Mouse (Mus musculus): ENCODE results near the gene Anks1b. TPM values are rescaled to one million over a fixed set of nuclear protein-coding genes. Genes with fewer than 3 reads are reported as not detected.

Anks1b gene
- polyA plus RNA-seq, 1 experiment from 2014 or later, result 0.01 TPM

- POLR2A ChIA-PET, result no interaction called here
- in situ Hi-C loops (cut with MboI; ENCODE audit: low pct_unique_long_range_greater_than_20kb), result loop anchor here (25.0 kb wide), 1 partner anchor 307 kb away; the partner anchor contains the start of genes Actr6 and Uhrf1bp1l
- no peak for ATAC-seq
These were observed 170.9 kb downstream of the Anks1b start for GRCm38 (mm10) chr10:90044229-90044628.

DNA sequence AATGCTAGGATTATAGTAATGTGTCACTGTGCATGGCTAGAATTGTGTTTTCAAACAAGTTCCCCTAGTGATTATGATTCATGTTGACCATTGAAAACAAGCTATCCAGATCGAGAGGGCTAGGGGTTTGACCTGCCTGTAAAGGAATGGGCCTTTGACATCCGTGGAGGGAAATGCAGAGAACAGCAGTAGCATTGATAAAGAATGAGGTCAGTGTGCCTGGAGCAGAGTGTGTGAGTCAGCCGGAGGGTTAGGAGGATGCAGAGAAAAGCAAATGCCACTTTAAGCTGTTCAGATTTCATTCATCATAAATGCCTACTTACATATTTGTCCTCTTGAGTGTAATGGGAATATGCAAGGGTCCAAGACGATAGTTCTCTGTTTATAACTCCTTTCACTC lies 195.3 kb downstream of the Anks1b start:
- in situ Hi-C loops (cut with MboI; ENCODE audit: low pct_unique_long_range_greater_than_20kb), result no loop called here
- POLR2A ChIA-PET, result no interaction called here

More at GRCm38 (mm10) chr10:90044229-90044628, 170.9 kb downstream of the Anks1b start:
- CTCF ChIA-PET, result interaction anchor here (1.1 kb wide), 1 partner anchor 653 kb away, joined by 3 read pairs; no protein-coding TSS in a partner anchor
- no peak for DNase-seq (ENCODE audit: low read depth, low spot score)
- TF ChIP-seq CTCF (IDR thresholded peaks at IDR 0.05), result no peak
- no peaks in the 10 kb centered on the region for H3K27me3 ChIP-seq

GRCm38 (mm10) chr10:90077930-90078329 lies 204.6 kb downstream of the Anks1b start:
- H3K27me3 ChIP-seq, result peaks cover 4% of the 10 kb centered on the region
- ATAC-seq (no peak), DNase-seq (ENCODE audit: low read depth, low spot score) (no peak)
- no peak for TF ChIP-seq CTCF (IDR thresholded peaks at IDR 0.05)
- in situ Hi-C loops (cut with MboI; ENCODE audit: low pct_unique_long_range_greater_than_20kb), result no loop called here
- POLR2A ChIA-PET, result no interaction called here
- CTCF ChIA-PET, result interaction anchor here (1.1 kb wide), 1 partner anchor 11 kb away, joined by 3 read pairs; no protein-coding TSS in a partner anchor

More for the DNA sequence above, 195.3 kb downstream of the Anks1b start:
- CTCF ChIA-PET, result interaction anchor here (1.6 kb wide), 1 partner anchor 25 kb away, joined by 4 read pairs; no protein-coding TSS in a partner anchor
- peak; percentile 73 for ATAC-seq
- TF ChIP-seq CTCF (IDR thresholded peaks at IDR 0.05), result no peak
- DNase-seq (ENCODE audit: low read depth, low spot score), result no peak
- no peaks in the 10 kb centered on the region for H3K27me3 ChIP-seq

- peaks cover 16% of the 10 kb centered on the region for H3K27me3 ChIP-seq
These were observed 207.8 kb downstream of the Anks1b start for GRCm38 (mm10) chr10:90081151-90081550.

GRCm38 (mm10) chr10:90081630-90082029 lies 208.3 kb downstream of the Anks1b start:
- TF ChIP-seq CTCF (IDR thresholded peaks at IDR 0.05), result peak; percentile 52
- ChIA-PET POLR2A (no interaction called here), CTCF (interaction anchor here (1.0 to 2.2 kb wide), 4 partner anchors 9 to 609 kb away, joined by 3 to 15 read pairs (median 6); no protein-coding TSS in a partner anchor)
- in situ Hi-C loops (cut with MboI; ENCODE audit: low pct_unique_long_range_greater_than_20kb), result no loop called here
- DNase-seq (ENCODE audit: low read depth, low spot score) (no peak), ATAC-seq (no peak)
- H3K27me3 ChIP-seq, result peaks cover 14% of the 10 kb centered on the region

More at GRCm38 (mm10) chr10:90081151-90081550, 207.8 kb downstream of the Anks1b start:
- no peak for TF ChIP-seq CTCF (IDR thresholded peaks at IDR 0.05)
- no peak for ATAC-seq
- POLR2A ChIA-PET, result no interaction called here
- no peak for DNase-seq (ENCODE audit: low read depth, low spot score)
- in situ Hi-C loops (cut with MboI; ENCODE audit: low pct_unique_long_range_greater_than_20kb), result no loop called here
- CTCF ChIA-PET, result interaction anchor here (1.0 to 2.2 kb wide), 4 partner anchors 9 to 609 kb away, joined by 3 to 15 read pairs (median 6); no protein-coding TSS in a partner anchor

GRCm38 (mm10) chr10:90093877-90094276 lies 220.6 kb downstream of the Anks1b start:
- no peak for TF ChIP-seq CTCF (IDR thresholded peaks at IDR 0.05)
- CTCF ChIA-PET, result no interaction called here
- DNase-seq (ENCODE audit: low read depth, low spot score), result no peak
- in situ Hi-C loops (cut with MboI; ENCODE audit: low pct_unique_long_range_greater_than_20kb), result no loop called here
- H3K27me3 ChIP-seq, result peaks cover 13% of the 10 kb centered on the region
- no peak for ATAC-seq
- POLR2A ChIA-PET, result no interaction called here

DNA sequence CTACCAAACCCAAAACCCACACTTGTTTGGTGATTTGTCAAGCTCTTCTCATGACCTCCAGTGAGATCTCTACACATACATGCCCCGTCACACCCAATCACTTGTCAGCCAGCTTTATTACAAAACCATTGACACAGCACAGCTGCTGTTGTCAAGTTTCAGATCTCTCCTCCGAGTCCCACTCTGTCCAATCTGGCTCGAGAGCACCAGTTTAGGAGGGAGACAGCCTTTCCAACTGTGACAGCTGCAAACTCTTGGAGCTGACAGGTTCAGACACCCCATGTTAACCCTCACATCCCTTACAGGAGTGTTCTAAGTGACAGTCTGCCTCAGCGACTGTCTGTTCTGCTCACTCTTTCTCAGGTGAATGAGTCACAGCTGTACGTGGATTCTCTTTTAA lies 239.4 kb downstream of the Anks1b start:
- in situ Hi-C loops (cut with MboI; ENCODE audit: low pct_unique_long_range_greater_than_20kb), result no loop called here
- ChIA-PET POLR2A (no interaction called here), CTCF (no interaction called here)
- DNase-seq (ENCODE audit: low read depth, low spot score) (no peak), ATAC-seq (no peak)
- no peak for TF ChIP-seq CTCF (IDR thresholded peaks at IDR 0.05)
- H3K27me3 ChIP-seq, result no peaks in the 10 kb centered on the region

GRCm38 (mm10) chr10:90116867-90117266 lies 243.6 kb downstream of the Anks1b start:
- in situ Hi-C loops (cut with MboI; ENCODE audit: low pct_unique_long_range_greater_than_20kb), result no loop called here
- no peaks in the 10 kb centered on the region for H3K27me3 ChIP-seq

GRCm38 (mm10) chr10:90117836-90118235 lies 244.5 kb downstream of the Anks1b start:
- no peak for ATAC-seq
- TF ChIP-seq CTCF (IDR thresholded peaks at IDR 0.05), result no peak
- no peaks in the 10 kb centered on the region for H3K27me3 ChIP-seq
- in situ Hi-C loops (cut with MboI; ENCODE audit: low pct_unique_long_range_greater_than_20kb), result no loop called here
- ChIA-PET CTCF (no interaction called here), POLR2A (no interaction called here)
- no peak for DNase-seq (ENCODE audit: low read depth, low spot score)

More at GRCm38 (mm10) chr10:90116867-90117266, 243.6 kb downstream of the Anks1b start:
- CTCF ChIA-PET, result no interaction called here
- POLR2A ChIA-PET, result no interaction called here
- DNase-seq (ENCODE audit: low read depth, low spot score) (no peak), ATAC-seq (no peak)
- no peak for TF ChIP-seq CTCF (IDR thresholded peaks at IDR 0.05)

DNA sequence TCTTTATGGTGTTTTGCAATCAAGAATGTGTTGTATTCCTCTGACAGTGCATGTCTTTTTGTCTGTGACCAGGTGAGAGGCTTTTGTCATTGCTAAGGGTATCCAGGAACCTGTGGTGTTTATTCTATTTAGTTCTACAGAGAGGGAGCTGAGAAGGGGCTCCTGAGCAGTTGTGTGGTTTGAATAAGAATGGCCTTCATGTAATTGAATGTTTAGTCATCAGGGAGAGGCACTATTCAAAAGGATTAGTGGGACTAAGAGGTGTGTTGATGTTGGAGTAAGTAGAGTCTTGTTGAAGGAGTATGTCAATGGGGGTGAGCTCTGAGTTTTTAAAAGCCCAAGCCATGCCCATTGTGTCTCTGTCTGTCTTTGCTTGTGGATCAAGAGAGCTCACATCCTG lies 264.2 kb downstream of the Anks1b start:
- TF ChIP-seq CTCF (IDR thresholded peaks at IDR 0.05), result no peak
- ChIA-PET CTCF (no interaction called here), POLR2A (no interaction called here)
- no peaks in the 10 kb centered on the region for H3K27me3 ChIP-seq
- no peak for DNase-seq (ENCODE audit: low read depth, low spot score)
- in situ Hi-C loops (cut with MboI; ENCODE audit: low pct_unique_long_range_greater_than_20kb), result no loop called here
- no peak for ATAC-seq

GRCm38 (mm10) chr10:90140947-90141346 lies 267.6 kb downstream of the Anks1b start:
- DNase-seq (ENCODE audit: low read depth, low spot score), result no peak
- CTCF ChIA-PET, result no interaction called here
- no peak for TF ChIP-seq CTCF (IDR thresholded peaks at IDR 0.05)
- H3K27me3 ChIP-seq, result no peaks in the 10 kb centered on the region
- POLR2A ChIA-PET, result no interaction called here
- in situ Hi-C loops (cut with MboI; ENCODE audit: low pct_unique_long_range_greater_than_20kb), result no loop called here
- no peak for ATAC-seq

- in situ Hi-C loops (cut with MboI; ENCODE audit: low pct_unique_long_range_greater_than_20kb), result no loop called here
- TF ChIP-seq CTCF (IDR thresholded peaks at IDR 0.05), result no peak
- DNase-seq (ENCODE audit: low read depth, low spot score), result no peak
- ChIA-PET POLR2A (no interaction called here), CTCF (interaction anchor here (1.3 kb wide), 1 partner anchor 545 kb away, joined by 3 read pairs; no protein-coding TSS in a partner anchor)
- no peak for ATAC-seq
- no peaks in the 10 kb centered on the region for H3K27me3 ChIP-seq
These were observed 271.1 kb downstream of the Anks1b start for GRCm38 (mm10) chr10:90144444-90144843.
